Mouse (Mus musculus): ENCODE results near the gene Mogs.

DNA sequence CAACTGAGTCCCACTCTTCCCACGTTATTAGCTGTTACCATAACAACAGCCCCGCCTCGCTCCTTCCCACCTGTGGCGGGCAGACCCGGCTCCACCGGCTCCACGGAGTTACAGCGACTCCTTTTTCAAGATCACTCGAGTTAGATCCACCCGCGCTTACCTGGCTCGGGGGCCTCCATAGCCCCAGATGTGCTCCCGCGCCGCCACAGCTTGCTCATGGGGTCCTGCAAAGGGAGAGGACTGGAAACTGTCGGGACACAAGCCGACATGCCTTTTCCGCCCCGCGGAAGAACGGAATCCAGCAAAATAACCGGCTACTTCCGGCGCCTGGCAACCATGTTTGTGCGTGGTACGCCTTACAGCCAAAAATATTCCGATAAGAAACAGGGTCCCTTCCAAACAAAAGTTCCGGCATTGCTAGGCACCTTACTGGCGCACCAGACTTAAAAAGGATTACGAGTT lies 9.6 kb downstream of the Mogs start:
- TF ChIP-seq CTCF (IDR thresholded peaks at IDR 0.05) (no peak), EP300 (IDR thresholded peaks at IDR 0.05) (peak; percentile 62)
